Mouse (Mus musculus): ENCODE results near the gene Etl4. TPM values are rescaled to one million over a fixed set of nuclear protein-coding genes. Genes with fewer than 3 reads are reported as not detected.
A peak's percentile ranks its signal among the peaks of the same experiment; 100 is the strongest.

The Etl4 gene
- polyA plus RNA-seq, 1 experiment from 2014 or later = 5.9 TPM

- Histone ChIP-seq H3K4me2 (no peak overlapping the region), H3K36me3 (no peaks in the 10 kb centered on the region), H3K27ac (no peak overlapping the region), H3K4me3 (no peak overlapping the region), H3K27me3 (replicated peaks) (no peaks in the 10 kb centered on the region), H3K9me3 (replicated peaks) (no peaks in the 10 kb centered on the region), H3K4me1 (no peaks in the 10 kb centered on the region), H3K9ac (no peak overlapping the region)
- ATAC-seq = no peak
Observed at GRCm38 (mm10) chr2:20541261-20541660, 631.7 kb downstream of the Etl4 start.

GRCm38 (mm10) chr2:20542286-20542685, 632.7 kb downstream of the Etl4 start:
- WGBS (ENCODE audit: insufficient replicate concordance) = 65% methylated on average over 7 of the region's 7 CpGs
- Histone ChIP-seq H3K27me3 (replicated peaks) (no peaks in the 10 kb centered on the region), H3K9ac (no peak overlapping the region), H3K9me3 (replicated peaks) (no peaks in the 10 kb centered on the region), H3K27ac (no peak overlapping the region), H3K4me3 (no peak overlapping the region), H3K4me2 (no peak overlapping the region), H3K4me1 (no peaks in the 10 kb centered on the region), H3K36me3 (no peaks in the 10 kb centered on the region)
- ATAC-seq = no peak

- ATAC-seq = no peak
- H3K27ac ChIP-seq = no peak overlapping the region
Observed at GRCm38 (mm10) chr2:20545624-20546023, 636.0 kb downstream of the Etl4 start.

GRCm38 (mm10) chr2:20546496-20547348, 637.1 kb downstream of the Etl4 start:
- H3K27ac ChIP-seq = no peak overlapping the region
- H3K9ac ChIP-seq = no peak overlapping the region
- no peaks in the 10 kb centered on the region for H3K4me1 ChIP-seq
- WGBS (ENCODE audit: insufficient replicate concordance) = 30% methylated on average over 11 of the region's 11 CpGs
- no peaks in the 10 kb centered on the region for H3K9me3 ChIP-seq (replicated peaks)
- no peaks in the 10 kb centered on the region for H3K36me3 ChIP-seq
- peak overlapping the region; percentile 27 for H3K4me2 ChIP-seq
- no peaks in the 10 kb centered on the region for H3K27me3 ChIP-seq (replicated peaks)
- no peak for ATAC-seq
- H3K4me3 ChIP-seq = no peak overlapping the region

More at GRCm38 (mm10) chr2:20545624-20546023, 636.0 kb downstream of the Etl4 start:
- no peaks in the 10 kb centered on the region for H3K27me3 ChIP-seq (replicated peaks)
- H3K9ac ChIP-seq = no peak overlapping the region
- no peaks in the 10 kb centered on the region for H3K4me1 ChIP-seq
- WGBS (ENCODE audit: insufficient replicate concordance) = 57% methylated on average over 2 of the region's 2 CpGs
- H3K36me3 ChIP-seq = no peaks in the 10 kb centered on the region
- no peak overlapping the region for H3K4me2 ChIP-seq
- H3K4me3 ChIP-seq = no peak overlapping the region
- H3K9me3 ChIP-seq (replicated peaks) = no peaks in the 10 kb centered on the region

- Histone ChIP-seq H3K4me1 (no peaks in the 10 kb centered on the region), H3K4me3 (no peak overlapping the region), H3K9me3 (replicated peaks) (no peaks in the 10 kb centered on the region), H3K36me3 (no peaks in the 10 kb centered on the region), H3K27ac (no peak overlapping the region), H3K4me2 (peak overlapping the region; percentile 27), H3K27me3 (replicated peaks) (no peaks in the 10 kb centered on the region), H3K9ac (no peak overlapping the region)
- no peak for ATAC-seq
- WGBS (ENCODE audit: insufficient replicate concordance) = 21% methylated on average over 5 of the region's 5 CpGs
Observed at GRCm38 (mm10) chr2:20547349-20547677, 637.7 kb downstream of the Etl4 start.

- ATAC-seq = no peak
- no peak overlapping the region for H3K27ac ChIP-seq
- 50% methylated on average over 18 of the region's 18 CpGs for WGBS (ENCODE audit: insufficient replicate concordance)
Observed at GRCm38 (mm10) chr2:20547686-20548624, 638.4 kb downstream of the Etl4 start.

GRCm38 (mm10) chr2:20549065-20549464, 639.5 kb downstream of the Etl4 start:
- Histone ChIP-seq H3K9ac (no peak overlapping the region), H3K27me3 (replicated peaks) (no peaks in the 10 kb centered on the region), H3K4me2 (no peak overlapping the region), H3K27ac (no peak overlapping the region), H3K4me3 (no peak overlapping the region), H3K9me3 (replicated peaks) (no peaks in the 10 kb centered on the region), H3K4me1 (no peaks in the 10 kb centered on the region), H3K36me3 (no peaks in the 10 kb centered on the region)
- WGBS (ENCODE audit: insufficient replicate concordance) = 66% methylated on average over 5 of the region's 5 CpGs
- ATAC-seq = no peak

More at GRCm38 (mm10) chr2:20547686-20548624, 638.4 kb downstream of the Etl4 start:
- H3K9ac ChIP-seq = no peak overlapping the region
- no peaks in the 10 kb centered on the region for H3K27me3 ChIP-seq (replicated peaks)
- no peak overlapping the region for H3K4me3 ChIP-seq
- H3K9me3 ChIP-seq (replicated peaks) = no peaks in the 10 kb centered on the region
- no peaks in the 10 kb centered on the region for H3K4me1 ChIP-seq
- H3K36me3 ChIP-seq = no peaks in the 10 kb centered on the region
- H3K4me2 ChIP-seq = peak overlapping the region; percentile 27

- no peak overlapping the region for H3K4me2 ChIP-seq
- H3K27me3 ChIP-seq (replicated peaks) = no peaks in the 10 kb centered on the region
- no peaks in the 10 kb centered on the region for H3K9me3 ChIP-seq (replicated peaks)
- H3K4me1 ChIP-seq = no peaks in the 10 kb centered on the region
- H3K27ac ChIP-seq = no peak overlapping the region
- H3K36me3 ChIP-seq = no peaks in the 10 kb centered on the region
- no peak overlapping the region for H3K4me3 ChIP-seq
- H3K9ac ChIP-seq = no peak overlapping the region
- no peak for ATAC-seq
- 30% methylated on average over 1 of the region's 1 CpGs for WGBS (ENCODE audit: insufficient replicate concordance)
Observed at GRCm38 (mm10) chr2:20549996-20550395, 640.4 kb downstream of the Etl4 start.

GRCm38 (mm10) chr2:20555706-20556105, 646.1 kb downstream of the Etl4 start:
- no peaks in the 10 kb centered on the region for H3K27me3 ChIP-seq (replicated peaks)
- H3K36me3 ChIP-seq = no peaks in the 10 kb centered on the region
- no peaks in the 10 kb centered on the region for H3K9me3 ChIP-seq (replicated peaks)
- no peaks in the 10 kb centered on the region for H3K4me1 ChIP-seq
- no peak overlapping the region for H3K27ac ChIP-seq
- no peak overlapping the region for H3K4me3 ChIP-seq
- no peak for ATAC-seq
- no peak overlapping the region for H3K4me2 ChIP-seq
- WGBS (ENCODE audit: insufficient replicate concordance) = 40% methylated on average over 3 of the region's 3 CpGs
- no peak overlapping the region for H3K9ac ChIP-seq

GRCm38 (mm10) chr2:20559083-20559482, 649.5 kb downstream of the Etl4 start:
- ATAC-seq = no peak
- WGBS (ENCODE audit: insufficient replicate concordance) = 69% methylated on average over 5 of the region's 5 CpGs
- H3K27ac ChIP-seq = no peak overlapping the region
- no peak overlapping the region for H3K9ac ChIP-seq
- no peak overlapping the region for H3K4me2 ChIP-seq
- H3K36me3 ChIP-seq = no peaks in the 10 kb centered on the region
- H3K4me3 ChIP-seq = no peak overlapping the region
- no peaks in the 10 kb centered on the region for H3K9me3 ChIP-seq (replicated peaks)
- no peaks in the 10 kb centered on the region for H3K4me1 ChIP-seq
- H3K27me3 ChIP-seq (replicated peaks) = no peaks in the 10 kb centered on the region

- Histone ChIP-seq H3K9me3 (replicated peaks) (no peaks in the 10 kb centered on the region), H3K27ac (no peak overlapping the region), H3K9ac (no peak overlapping the region), H3K4me2 (no peak overlapping the region), H3K4me1 (no peaks in the 10 kb centered on the region), H3K4me3 (no peak overlapping the region), H3K27me3 (replicated peaks) (no peaks in the 10 kb centered on the region), H3K36me3 (no peaks in the 10 kb centered on the region)
- ATAC-seq = no peak
- WGBS (ENCODE audit: insufficient replicate concordance) = 35% methylated on average over 2 of the region's 2 CpGs
Observed at GRCm38 (mm10) chr2:20559723-20560122, 650.1 kb downstream of the Etl4 start.

- ATAC-seq = no peak
- Histone ChIP-seq H3K9ac (no peak overlapping the region), H3K27me3 (replicated peaks) (no peaks in the 10 kb centered on the region), H3K9me3 (replicated peaks) (no peaks in the 10 kb centered on the region), H3K4me3 (no peak overlapping the region), H3K4me1 (no peaks in the 10 kb centered on the region), H3K27ac (no peak overlapping the region), H3K36me3 (no peaks in the 10 kb centered on the region), H3K4me2 (no peak overlapping the region)
- 78% methylated on average over 9 of the region's 9 CpGs for WGBS (ENCODE audit: insufficient replicate concordance)
Observed at GRCm38 (mm10) chr2:20560581-20560980, 651.0 kb downstream of the Etl4 start.
